Mouse (Mus musculus): ENCODE results near the gene Hist3h2ba. TPM values are rescaled to one million over a fixed set of nuclear protein-coding genes. Genes with fewer than 3 reads are reported as not detected.

Hist3h2ba gene
- polyA plus RNA-seq, 1 experiment from 2014 or later: 114 TPM

GRCm38 (mm10) chr11:58916879-58917744 is 31.6 kb upstream of the Hist3h2ba start:
- no peak overlapping the region for H3K4me2 ChIP-seq (replicated peaks; ENCODE audit: low read depth, low read length)
- H3K27ac ChIP-seq (ENCODE audit: low read depth, low read length): no peak overlapping the region
- H3K27me3 ChIP-seq (ENCODE audit: control insufficient read depth, insufficient read depth, low read length): no peaks in the 10 kb centered on the region
- H3K4me3 ChIP-seq (ENCODE audit: low read depth, low read length): no peak overlapping the region
- peak; percentile 69 for DNase-seq (ENCODE audit: low spot score)
- H3K9ac ChIP-seq (ENCODE audit: low read depth, low read length): no peak overlapping the region
- WGBS: 59% methylated on average over 14 of the region's 14 CpGs
- ATAC-seq (ENCODE audit: low FRiP score): no peak
- no peaks in the 10 kb centered on the region for H3K36me3 ChIP-seq (ENCODE audit: control insufficient read depth, insufficient read depth, low read length)
- H3K4me1 ChIP-seq (replicated peaks; ENCODE audit: control insufficient read depth, insufficient read depth, low read length): no peaks in the 10 kb centered on the region
- no peaks in the 10 kb centered on the region for H3K9me3 ChIP-seq (ENCODE audit: control insufficient read depth, low read length)

DNA sequence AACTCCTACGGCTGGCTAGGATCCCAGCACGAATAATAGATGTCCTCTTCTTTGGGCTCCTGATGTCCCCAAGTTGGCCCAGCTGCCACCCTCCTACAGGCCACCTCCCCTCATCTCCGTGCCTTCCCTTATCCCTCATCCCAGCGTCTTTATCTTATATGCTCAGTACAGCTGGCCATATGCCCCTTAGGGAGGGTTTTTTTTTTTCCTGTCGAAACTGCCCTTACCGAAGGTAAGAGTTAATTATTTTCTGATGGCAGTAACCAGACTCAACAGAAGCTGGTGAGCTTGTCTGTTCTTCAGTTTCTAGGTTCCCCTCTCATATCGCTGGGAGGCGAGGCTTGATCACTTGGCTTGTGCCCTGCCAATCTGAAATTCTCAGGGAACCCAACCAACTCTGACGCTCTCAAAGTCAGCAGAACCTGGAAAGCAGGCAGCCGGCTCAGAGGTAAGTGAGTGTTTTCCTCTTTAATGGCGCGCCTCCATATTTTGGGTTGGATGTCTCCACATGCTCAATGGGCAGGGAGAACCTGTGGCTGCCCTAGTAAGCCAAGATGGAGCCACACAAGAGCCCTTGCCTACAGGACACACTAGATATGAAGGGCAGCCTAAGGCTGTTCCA is 30.9 kb upstream of the Hist3h2ba start, which contains the start of gene Btnl10:
Btnl10 (plus strand) TSS at position 164 of the 622 bp plus-strand sequence.
- ATAC-seq (ENCODE audit: low FRiP score) (no peak), DNase-seq (ENCODE audit: low spot score) (no peak)
- Histone ChIP-seq H3K27me3 (ENCODE audit: control insufficient read depth, insufficient read depth, low read length) (no peaks in the 10 kb centered on the region), H3K9ac (ENCODE audit: low read depth, low read length) (no peak within 1 kb of the TSS), H3K9me3 (ENCODE audit: control insufficient read depth, low read length) (no peaks in the 10 kb centered on the region), H3K27ac (ENCODE audit: low read depth, low read length) (no peak within 1 kb of the TSS), H3K4me1 (replicated peaks; ENCODE audit: control insufficient read depth, insufficient read depth, low read length) (no peaks in the 10 kb centered on the region), H3K4me2 (replicated peaks; ENCODE audit: low read depth, low read length) (no peak within 1 kb of the TSS), H3K4me3 (ENCODE audit: low read depth, low read length) (no peak within 1 kb of the TSS), H3K36me3 (ENCODE audit: control insufficient read depth, insufficient read depth, low read length) (no peaks in the 10 kb centered on the region)
- WGBS: 87% methylated on average over 12 of the region's 12 CpGs

GRCm38 (mm10) chr11:58918759-58919158 is 30.0 kb upstream of the Hist3h2ba start:
- WGBS: 79% methylated on average over 5 of the region's 5 CpGs
- no peak overlapping the region for H3K27ac ChIP-seq (ENCODE audit: low read depth, low read length)
- H3K27me3 ChIP-seq (ENCODE audit: control insufficient read depth, insufficient read depth, low read length): no peaks in the 10 kb centered on the region
- no peak overlapping the region for H3K4me2 ChIP-seq (replicated peaks; ENCODE audit: low read depth, low read length)
- H3K36me3 ChIP-seq (ENCODE audit: control insufficient read depth, insufficient read depth, low read length): no peaks in the 10 kb centered on the region
- H3K9ac ChIP-seq (ENCODE audit: low read depth, low read length): no peak overlapping the region
- H3K9me3 ChIP-seq (ENCODE audit: control insufficient read depth, low read length): no peaks in the 10 kb centered on the region
- no peaks in the 10 kb centered on the region for H3K4me1 ChIP-seq (replicated peaks; ENCODE audit: control insufficient read depth, insufficient read depth, low read length)
- H3K4me3 ChIP-seq (ENCODE audit: low read depth, low read length): no peak overlapping the region
- DNase-seq (ENCODE audit: low spot score): no peak
- ATAC-seq (ENCODE audit: low FRiP score): no peak

- Histone ChIP-seq H3K9me3 (ENCODE audit: control insufficient read depth, low read length) (no peaks in the 10 kb centered on the region), H3K4me3 (ENCODE audit: low read depth, low read length) (no peak overlapping the region), H3K9ac (ENCODE audit: low read depth, low read length) (no peak overlapping the region), H3K36me3 (ENCODE audit: control insufficient read depth, insufficient read depth, low read length) (no peaks in the 10 kb centered on the region), H3K4me2 (replicated peaks; ENCODE audit: low read depth, low read length) (no peak overlapping the region), H3K27ac (ENCODE audit: low read depth, low read length) (no peak overlapping the region), H3K27me3 (ENCODE audit: control insufficient read depth, insufficient read depth, low read length) (no peaks in the 10 kb centered on the region), H3K4me1 (replicated peaks; ENCODE audit: control insufficient read depth, insufficient read depth, low read length) (no peaks in the 10 kb centered on the region)
- DNase-seq (ENCODE audit: low spot score): no peak
- WGBS: 84% methylated on average over 9 of the region's 9 CpGs
- ATAC-seq (ENCODE audit: low FRiP score): no peak
Measured at GRCm38 (mm10) chr11:58922420-58922819, 26.3 kb upstream of the Hist3h2ba start.

DNA sequence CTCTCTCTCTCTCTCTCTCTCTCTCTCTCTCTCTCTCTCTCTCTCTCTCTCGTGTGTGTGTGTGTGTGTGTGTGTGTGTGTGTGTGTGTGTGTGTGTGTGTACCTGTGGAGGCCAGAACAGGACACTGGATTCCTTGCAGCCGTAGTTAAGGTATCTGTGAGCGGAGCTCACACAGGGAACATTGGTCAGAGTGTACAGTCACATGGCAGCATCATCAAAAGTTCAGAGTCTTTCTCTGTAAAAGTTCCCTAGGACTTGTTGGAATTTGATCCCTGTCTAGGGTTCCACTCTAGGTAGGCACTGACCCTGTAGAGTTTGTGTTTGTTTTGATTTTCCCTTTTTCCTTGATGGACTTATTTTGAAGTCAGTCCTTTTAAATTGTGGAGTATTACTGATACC is 22.1 kb upstream of the Hist3h2ba start:
- Histone ChIP-seq H3K9ac (ENCODE audit: low read depth, low read length) (no peak overlapping the region), H3K4me3 (ENCODE audit: low read depth, low read length) (no peak overlapping the region), H3K4me2 (replicated peaks; ENCODE audit: low read depth, low read length) (no peak overlapping the region), H3K27me3 (ENCODE audit: control insufficient read depth, insufficient read depth, low read length) (no peaks in the 10 kb centered on the region), H3K9me3 (ENCODE audit: control insufficient read depth, low read length) (no peaks in the 10 kb centered on the region), H3K36me3 (ENCODE audit: control insufficient read depth, insufficient read depth, low read length) (peaks cover 2% of the 10 kb centered on the region; the same call in 1 of the 2 replicates), H3K27ac (ENCODE audit: low read depth, low read length) (no peak overlapping the region), H3K4me1 (replicated peaks; ENCODE audit: control insufficient read depth, insufficient read depth, low read length) (no peaks in the 10 kb centered on the region)
- ATAC-seq (ENCODE audit: low FRiP score) (no peak), DNase-seq (ENCODE audit: low spot score) (no peak)
- WGBS: 92% methylated on average over 2 of the region's 3 CpGs

DNA sequence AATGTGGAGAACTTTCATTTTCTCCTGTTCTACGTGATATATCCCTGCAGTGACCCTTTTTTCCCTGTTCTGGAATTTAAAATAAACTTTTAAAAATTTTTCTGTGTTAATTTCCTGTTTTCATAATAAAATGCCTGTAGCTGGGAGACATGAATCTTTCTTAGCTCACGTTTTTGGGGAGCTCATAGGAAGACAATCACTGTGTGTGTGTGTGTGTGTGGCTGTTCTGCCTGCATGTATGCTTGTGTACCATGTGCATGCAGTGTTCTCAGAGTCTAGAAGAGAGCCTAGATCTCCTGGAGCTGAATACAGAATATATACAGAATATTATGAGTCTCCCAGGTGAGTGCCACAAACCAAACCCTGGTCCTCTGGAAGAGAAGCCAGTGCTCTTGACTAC is 21.7 kb upstream of the Hist3h2ba start:
- WGBS: 84% methylated on average over 2 of the region's 2 CpGs
- H3K4me1 ChIP-seq (replicated peaks; ENCODE audit: control insufficient read depth, insufficient read depth, low read length): no peaks in the 10 kb centered on the region
- DNase-seq (ENCODE audit: low spot score) (no peak), ATAC-seq (ENCODE audit: low FRiP score) (no peak)
- H3K4me3 ChIP-seq (ENCODE audit: low read depth, low read length): no peak overlapping the region
- H3K4me2 ChIP-seq (replicated peaks; ENCODE audit: low read depth, low read length): no peak overlapping the region
- H3K27ac ChIP-seq (ENCODE audit: low read depth, low read length): no peak overlapping the region
- no peaks in the 10 kb centered on the region for H3K27me3 ChIP-seq (ENCODE audit: control insufficient read depth, insufficient read depth, low read length)
- H3K9ac ChIP-seq (ENCODE audit: low read depth, low read length): no peak overlapping the region
- no peaks in the 10 kb centered on the region for H3K9me3 ChIP-seq (ENCODE audit: control insufficient read depth, low read length)
- peaks cover 4% of the 10 kb centered on the region; the same call in 1 of the 2 replicates for H3K36me3 ChIP-seq (ENCODE audit: control insufficient read depth, insufficient read depth, low read length)

DNA sequence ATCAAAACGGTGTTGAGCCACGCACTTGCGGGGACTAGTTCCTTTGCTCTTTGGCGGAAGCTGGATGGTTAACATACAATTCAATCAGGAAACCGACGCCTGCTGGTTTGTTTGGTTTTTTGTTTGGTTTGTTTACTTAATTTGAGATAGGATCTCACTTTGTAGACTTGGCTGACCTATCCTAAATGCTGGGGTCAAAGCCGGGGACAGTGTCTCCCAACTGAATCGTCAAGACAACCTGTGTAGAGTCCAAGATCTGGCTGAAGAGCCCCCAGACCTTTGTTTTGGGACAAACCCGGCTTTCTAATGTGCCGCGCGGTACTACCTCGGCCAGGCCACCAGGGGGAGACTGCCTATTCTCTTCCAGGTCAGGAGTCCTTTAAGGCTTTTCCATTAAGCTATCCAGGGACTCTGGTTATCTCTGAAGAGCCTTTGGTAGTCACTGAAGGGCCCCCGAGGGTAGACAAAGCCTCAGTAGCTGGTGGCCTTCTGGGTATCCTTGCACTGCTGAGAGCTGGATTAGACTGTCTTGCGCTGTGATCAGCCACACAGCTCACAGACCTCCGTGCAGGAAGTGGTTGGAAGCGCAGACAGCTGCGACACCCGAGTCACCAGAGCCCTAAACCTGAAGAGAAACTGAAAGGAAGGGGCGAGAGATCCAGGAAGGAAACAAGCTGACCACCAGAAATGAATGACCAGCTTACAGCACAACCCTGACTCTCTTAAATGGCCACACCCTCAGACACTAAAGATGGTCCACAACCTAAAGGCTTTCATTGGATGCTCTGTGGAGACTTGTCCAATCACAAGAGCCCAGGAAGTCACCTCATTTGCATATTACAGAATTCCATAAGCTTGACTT is 20.7 kb upstream of the Hist3h2ba start:
- Histone ChIP-seq H3K9ac (ENCODE audit: low read depth, low read length) (0 out of 2 replicates have a peak overlapping the region, but pooled peaks have one; percentile 19), H3K27ac (ENCODE audit: low read depth, low read length) (peak overlapping the region; percentile 30; the same call in 1 of the 2 replicates), H3K36me3 (ENCODE audit: control insufficient read depth, insufficient read depth, low read length) (peaks cover 4% of the 10 kb centered on the region), H3K4me1 (replicated peaks; ENCODE audit: control insufficient read depth, insufficient read depth, low read length) (no peaks in the 10 kb centered on the region), H3K4me2 (replicated peaks; ENCODE audit: low read depth, low read length) (no peak overlapping the region), H3K27me3 (ENCODE audit: control insufficient read depth, insufficient read depth, low read length) (no peaks in the 10 kb centered on the region), H3K9me3 (ENCODE audit: control insufficient read depth, low read length) (no peaks in the 10 kb centered on the region), H3K4me3 (ENCODE audit: low read depth, low read length) (0 out of 2 replicates have a peak overlapping the region, but pooled peaks have one; percentile 6)
- DNase-seq (ENCODE audit: low spot score) (peak; percentile 84), ATAC-seq (ENCODE audit: low FRiP score) (peak; percentile 56)
- 36% methylated on average over 20 of the region's 20 CpGs for WGBS

- Histone ChIP-seq H3K27me3 (ENCODE audit: control insufficient read depth, insufficient read depth, low read length) (no peaks in the 10 kb centered on the region), H3K9me3 (ENCODE audit: control insufficient read depth, low read length) (no peaks in the 10 kb centered on the region), H3K36me3 (ENCODE audit: control insufficient read depth, insufficient read depth, low read length) (peaks cover 10% of the 10 kb centered on the region), H3K4me1 (replicated peaks; ENCODE audit: control insufficient read depth, insufficient read depth, low read length) (no peaks in the 10 kb centered on the region), H3K4me3 (ENCODE audit: low read depth, low read length) (no peak overlapping the region), H3K27ac (ENCODE audit: low read depth, low read length) (no peak overlapping the region), H3K9ac (ENCODE audit: low read depth, low read length) (no peak overlapping the region), H3K4me2 (replicated peaks; ENCODE audit: low read depth, low read length) (no peak overlapping the region)
- WGBS: 80% methylated on average over 4 of the region's 4 CpGs
- DNase-seq (ENCODE audit: low spot score) (no peak), ATAC-seq (ENCODE audit: low FRiP score) (no peak)
Measured at GRCm38 (mm10) chr11:58929055-58929454, 19.7 kb upstream of the Hist3h2ba start.
